Mouse (Mus musculus) urinary bladder, postnatal 25 days (tissue): ENCODE measurements around the gene Snx18.

ENCODE experiments used
- DNase-seq: peaks from one replicate; pipeline ENCODE4 v3.0.0; 2022; ENCODE audit warnings: low spot score

Gene Snx18

DNA sequence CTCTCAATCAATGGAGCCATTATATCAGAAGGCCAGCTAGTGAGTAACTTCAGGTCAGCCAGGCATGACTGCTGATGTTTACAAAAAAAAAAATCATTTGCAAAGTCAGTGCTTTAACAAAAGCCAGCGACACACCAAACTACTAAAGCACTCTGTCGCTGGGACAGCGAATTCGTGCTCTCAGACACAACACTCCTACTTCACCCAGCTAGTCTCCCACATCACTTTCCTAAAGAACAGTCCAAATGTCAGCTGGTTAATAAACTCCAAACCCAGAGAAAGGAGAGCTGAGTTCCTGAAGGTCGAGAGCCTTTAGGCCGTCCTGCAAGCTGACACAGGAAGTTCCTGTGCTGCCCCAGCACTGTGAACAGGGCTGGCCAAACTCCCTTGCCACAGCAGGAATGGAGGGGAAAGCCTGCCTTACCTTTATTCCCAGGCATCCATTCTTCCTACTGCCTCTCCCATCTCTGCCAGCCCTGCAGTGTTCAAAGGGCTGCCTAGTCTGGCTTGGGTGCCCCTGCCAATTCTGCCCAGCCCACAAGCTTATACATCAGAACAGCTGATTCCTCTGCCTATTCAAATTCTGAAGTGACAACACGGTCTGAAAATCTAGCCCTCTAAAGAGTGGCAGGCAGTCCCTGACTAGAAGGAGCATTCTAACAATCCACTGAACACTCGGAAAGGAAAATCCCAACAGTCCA is 2.2 kb downstream of the Snx18 start:
- DNase-seq, result no peak

- DNase-seq, result no peak
Observed at GRCm38 (mm10) chr13:113615546-113615941, 2.8 kb downstream of the Snx18 start.

DNA sequence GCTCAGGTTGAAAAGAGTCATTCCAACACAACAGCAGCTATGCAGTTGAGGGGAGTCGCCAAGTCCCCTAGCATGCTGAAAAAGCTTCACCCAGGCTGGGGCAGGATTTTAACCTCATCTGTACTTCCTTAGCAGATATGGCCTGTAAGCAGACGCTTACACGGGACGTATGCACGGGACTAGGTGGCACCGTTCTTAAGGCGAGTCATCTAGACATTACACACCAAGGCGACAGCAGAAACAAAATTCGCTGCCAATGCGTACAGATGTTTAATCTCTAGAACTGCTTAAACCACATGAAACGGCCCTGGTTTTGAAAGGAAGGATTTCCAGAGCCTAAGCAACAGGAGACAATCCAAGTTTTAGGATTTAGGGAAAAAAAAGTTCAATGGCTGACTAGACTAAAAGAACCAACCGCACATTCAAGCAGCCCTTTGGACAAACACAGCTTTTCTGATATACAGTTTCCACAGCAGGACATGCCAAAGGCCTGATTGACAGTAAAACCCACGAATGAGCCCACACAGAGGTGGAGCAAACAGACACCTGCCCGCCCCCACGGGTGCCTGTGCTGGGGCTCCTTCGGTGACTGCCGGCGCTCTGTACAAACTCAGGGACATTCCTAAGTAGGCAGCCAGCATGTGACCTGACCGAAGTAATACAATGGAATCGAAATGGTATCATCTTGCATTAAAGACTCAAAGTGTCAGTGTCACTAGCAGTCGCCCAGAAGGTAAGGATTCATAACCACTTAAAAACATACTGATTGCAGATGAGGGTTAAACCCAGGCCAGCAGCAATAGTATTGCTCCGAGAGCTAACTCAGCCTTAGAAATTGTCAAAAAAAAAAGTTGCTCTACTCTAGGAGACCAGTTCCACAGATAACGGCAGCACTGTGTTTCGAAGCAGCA is 3.5 kb downstream of the Snx18 start:
- DNase-seq, result peak; percentile 73

- no peak for DNase-seq
Observed at GRCm38 (mm10) chr13:113613882-113614281, 4.5 kb downstream of the Snx18 start.

DNA sequence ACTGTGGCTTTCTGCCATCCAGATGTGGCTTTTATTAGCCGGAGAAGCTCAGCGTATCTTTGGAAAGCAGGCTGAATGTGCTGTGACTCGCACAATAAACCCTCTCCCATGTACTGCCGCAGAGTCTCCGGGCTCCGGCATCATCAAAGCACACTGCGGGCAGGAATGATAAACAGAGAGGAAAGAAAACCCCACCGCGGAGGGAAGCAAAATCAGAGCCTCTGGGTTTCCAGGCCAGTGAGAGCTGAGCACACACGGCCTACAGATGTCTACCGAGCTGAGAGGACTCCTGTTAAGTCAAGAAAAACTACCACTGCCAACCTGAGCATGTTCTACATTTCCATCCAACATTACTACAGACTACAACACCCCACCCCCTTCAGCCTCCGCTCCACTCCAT is 5.0 kb downstream of the Snx18 start:
- DNase-seq, result no peak

DNA sequence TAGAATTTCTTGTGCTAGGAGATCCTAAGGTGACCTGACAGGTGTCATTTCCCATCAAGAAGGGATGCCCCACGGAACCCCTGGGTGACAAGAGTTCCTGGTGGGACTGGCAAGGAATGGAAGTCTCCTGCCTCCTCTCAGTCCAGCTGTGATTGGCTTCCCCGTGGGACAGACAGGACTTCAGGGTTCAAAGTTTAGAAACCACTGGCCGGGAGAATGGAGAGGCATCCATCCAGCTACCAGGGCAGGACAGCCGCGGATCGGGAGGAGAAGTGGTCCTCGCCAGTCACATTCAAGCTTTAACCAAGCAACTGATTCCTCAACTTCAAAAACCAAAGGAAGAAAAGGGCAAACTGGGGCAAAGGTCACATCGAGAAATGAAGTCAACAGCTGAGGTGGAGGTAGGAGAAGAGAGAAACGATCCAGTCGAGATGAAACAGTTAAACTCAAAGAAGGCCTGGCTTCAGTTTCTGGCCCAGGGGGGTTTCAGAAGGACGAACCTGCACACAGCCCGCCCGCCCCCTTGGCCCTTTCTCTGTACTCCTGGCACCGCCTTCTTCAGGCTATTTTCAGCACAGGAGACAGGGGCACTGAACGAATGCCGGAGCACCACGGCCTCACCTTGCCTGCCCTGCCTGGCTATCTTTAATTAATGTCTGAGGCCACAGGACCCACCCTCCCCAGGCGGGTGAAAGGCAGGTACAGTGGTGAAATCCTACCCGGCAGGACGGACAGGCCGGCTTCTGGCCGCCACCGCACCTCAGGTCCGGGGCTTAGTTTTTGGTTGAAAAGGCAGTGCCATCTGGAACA is 6.0 kb downstream of the Snx18 start:
- no peak for DNase-seq

DNA sequence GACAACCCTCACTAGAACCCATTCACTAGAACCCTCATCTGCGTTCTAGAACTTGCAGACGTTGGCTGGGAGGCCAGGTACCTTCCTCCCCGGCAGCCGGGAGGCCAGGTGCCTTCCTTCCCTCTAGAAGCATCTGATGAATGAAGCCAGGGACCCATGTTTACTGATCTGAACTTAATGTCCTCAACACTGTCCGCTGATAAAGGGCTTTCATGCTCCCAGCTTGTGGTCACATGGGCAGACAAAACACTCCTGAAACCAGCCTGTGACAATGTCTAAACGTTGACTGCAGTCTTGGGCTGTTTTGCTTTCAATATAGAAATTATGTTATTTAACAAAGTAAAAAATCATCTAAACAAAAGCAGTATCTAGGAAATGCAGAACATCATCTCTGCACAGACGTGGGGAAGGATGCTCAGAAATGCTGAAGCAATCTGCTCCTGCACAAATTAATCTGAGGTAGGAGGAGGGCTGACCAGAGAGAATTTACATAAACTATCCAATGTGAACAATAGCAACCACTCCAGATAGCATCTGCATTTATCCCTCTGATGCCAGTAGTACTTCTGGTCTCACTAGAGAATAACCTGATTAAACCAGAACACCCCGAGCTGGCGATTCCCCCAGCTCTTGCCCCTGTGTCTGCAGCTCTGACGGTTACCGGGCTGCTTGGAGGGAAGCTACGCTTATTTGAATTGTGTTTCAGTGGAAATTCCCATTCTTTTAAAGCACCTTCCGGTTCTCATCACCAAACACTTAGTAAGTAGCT is 7.4 kb downstream of the Snx18 start:
- DNase-seq, result no peak

DNA sequence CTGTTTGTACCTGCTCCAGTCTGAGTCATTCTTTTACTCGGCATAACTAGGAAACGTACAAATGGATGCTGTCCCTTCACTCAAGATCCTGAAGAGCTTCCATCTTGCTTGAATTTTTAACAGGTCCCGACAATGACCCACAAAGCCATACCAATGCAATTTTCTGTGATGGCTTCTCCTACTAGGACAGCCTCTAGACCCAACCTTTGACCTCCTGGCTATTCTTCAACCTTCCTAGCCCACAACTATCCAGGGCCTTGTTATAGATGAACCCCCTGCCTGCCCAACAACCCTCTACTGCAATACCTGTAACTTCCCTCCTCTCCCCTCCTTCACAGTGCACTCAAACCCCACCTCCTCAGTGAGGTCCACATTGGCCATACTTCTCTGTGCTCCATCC is 8.9 kb downstream of the Snx18 start:
- DNase-seq, result no peak

DNA sequence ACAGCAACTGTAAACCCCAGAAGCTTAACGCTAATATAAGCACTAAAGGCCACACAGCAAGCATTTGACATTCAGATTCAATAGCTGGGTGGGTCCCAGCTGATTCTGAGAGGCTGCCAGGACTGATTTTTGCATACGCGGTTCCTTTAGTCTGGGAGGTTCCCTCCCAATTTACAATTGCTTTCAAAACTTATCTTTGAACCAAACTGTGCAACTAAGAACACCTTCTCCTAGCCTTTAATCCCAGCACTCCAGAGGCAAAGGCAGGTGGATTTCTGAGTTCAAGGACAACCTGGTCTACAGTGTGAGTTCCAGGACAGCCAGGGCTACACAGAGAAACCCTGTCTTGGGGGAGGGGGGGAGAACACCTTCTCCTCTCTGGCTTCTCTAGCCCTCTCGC is 10.5 kb downstream of the Snx18 start:
- DNase-seq, result no peak

- DNase-seq, result no peak
Observed at GRCm38 (mm10) chr13:113607371-113607770, 11.0 kb downstream of the Snx18 start.

GRCm38 (mm10) chr13:113606741-113607358 is 11.5 kb downstream of the Snx18 start:
- no peak for DNase-seq

DNA sequence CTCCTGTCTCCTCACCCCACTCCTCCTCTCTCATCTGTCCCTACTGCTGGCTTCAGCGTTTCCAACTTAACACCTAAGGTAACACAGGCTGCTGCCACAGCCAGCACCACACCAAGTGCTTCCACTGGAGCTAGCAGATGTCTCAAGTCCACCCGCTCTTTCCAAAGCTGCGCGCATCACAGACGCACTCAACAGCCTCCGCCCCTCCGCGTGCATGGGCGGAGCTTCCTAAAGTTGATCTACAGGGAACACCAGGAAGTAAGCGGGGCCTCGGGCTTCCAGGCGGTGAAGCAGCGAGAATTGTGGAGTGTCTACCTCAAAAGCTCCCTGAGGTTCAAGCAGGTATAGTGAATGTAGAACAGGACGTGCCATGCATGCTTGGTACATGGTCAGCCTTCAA is 12.2 kb downstream of the Snx18 start:
- peak; percentile 14 for DNase-seq

DNA sequence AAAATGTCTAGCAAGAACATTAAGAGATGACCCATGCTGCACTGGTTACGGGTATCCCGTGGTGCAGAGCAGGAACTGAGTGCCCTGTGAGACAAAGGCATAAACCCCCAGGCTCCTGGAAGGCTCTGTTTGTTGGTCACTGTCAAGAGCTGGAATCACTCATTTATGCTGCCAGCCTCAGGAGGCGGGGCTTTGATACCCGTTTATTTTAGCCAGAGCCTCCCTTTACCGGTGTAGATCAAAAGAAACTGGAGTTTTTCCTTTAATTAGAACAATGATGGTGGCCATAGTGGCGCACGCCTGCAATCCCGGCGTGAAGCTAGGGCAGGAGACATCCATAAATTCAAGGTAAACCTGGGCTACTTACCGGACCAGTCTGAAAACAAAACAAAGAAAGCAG is 12.7 kb downstream of the Snx18 start:
- no peak for DNase-seq

DNA sequence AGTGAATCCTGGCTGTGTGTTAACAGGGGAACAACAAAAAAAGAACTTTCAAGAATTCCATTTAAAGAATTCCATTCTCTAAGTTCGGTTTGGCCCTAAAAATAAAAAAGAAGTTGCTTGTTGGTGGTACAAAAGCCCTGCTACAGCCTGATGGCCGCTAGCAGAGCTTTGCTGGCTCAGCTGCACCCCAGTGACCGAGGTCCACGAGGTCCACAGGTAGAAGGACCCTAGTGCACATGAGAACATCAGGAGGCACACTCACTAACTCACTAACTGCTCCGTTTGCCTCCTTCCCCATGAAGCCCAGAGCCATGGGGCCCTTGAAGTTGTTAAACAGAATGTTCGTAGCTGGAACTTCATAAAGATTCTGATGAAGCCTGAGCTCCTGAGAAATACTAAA is 14.0 kb downstream of the Snx18 start:
- no peak for DNase-seq

GRCm38 (mm10) chr13:113602882-113603342 is 15.5 kb downstream of the Snx18 start:
- DNase-seq, result peak; percentile 11

- DNase-seq, result no peak
Observed at GRCm38 (mm10) chr13:113601831-113602604, 16.3 kb downstream of the Snx18 start.

- DNase-seq, result peak; percentile 7
Observed at GRCm38 (mm10) chr13:113600531-113601463, 17.6 kb downstream of the Snx18 start.

- no peak for DNase-seq
Observed at GRCm38 (mm10) chr13:113599701-113600530, 18.4 kb downstream of the Snx18 start.
